Mouse (Mus musculus): ENCODE results near the gene 1700049E17Rik1. TPM values are rescaled to one million over a fixed set of nuclear protein-coding genes. Genes with fewer than 3 reads are reported as not detected.

1700049E17Rik1 gene
- total RNA-seq (2023), result not detected in 4 replicates

GRCm38 (mm10) chr14:41924649-41925048 is at the start of gene 1700049E17Rik1:
1700049E17Rik1 (plus strand) TSS chr14:41924949.

GRCm38 (mm10) chr14:41907190-41907589 is 17.6 kb upstream of the 1700049E17Rik1 start, which contains the start of gene Gm7980:
Gm7980 (minus strand) TSS chr14:41907290.

GRCm38 (mm10) chr14:41943695-41944094 is 18.9 kb downstream of the 1700049E17Rik1 start, which contains the start of gene 1700024B05Rik:
1700024B05Rik (plus strand) TSS chr14:41943995.

GRCm38 (mm10) chr14:41967827-41968226 is 43.1 kb downstream of the 1700049E17Rik1 start, which contains the start of gene Gm6401:
Gm6401 (minus strand) TSS chr14:41967927.

Other genes with a start within 250 kb of the 1700049E17Rik1 start
- not detected in 4 replicates for gene Gm8068, start 223.1 kb upstream of the 1700049E17Rik1 start, total RNA-seq (2023)
- not detected in 4 replicates for gene Gm7929, start 174.3 kb upstream of the 1700049E17Rik1 start, total RNA-seq (2023)
- gene Gm47189, start 152.5 kb upstream of the 1700049E17Rik1 start, total RNA-seq (2023), result not detected in 4 replicates
- gene Gm7980, start 17.7 kb upstream of the 1700049E17Rik1 start, total RNA-seq (2023), result not detected in 4 replicates
- not detected in 4 replicates for gene 1700024B05Rik, start 19.0 kb downstream of the 1700049E17Rik1 start, total RNA-seq (2023)
- gene Gm6401, start 43.0 kb downstream of the 1700049E17Rik1 start, total RNA-seq (2023), result not detected in 4 replicates
- not detected in 4 replicates for gene Gm3543, start 58.4 kb downstream of the 1700049E17Rik1 start, total RNA-seq (2023)
- not detected in 4 replicates for gene Gm7951, start 192.4 kb downstream of the 1700049E17Rik1 start, total RNA-seq (2023)
- not detected in 4 replicates for gene Gm17027, start 237.7 kb downstream of the 1700049E17Rik1 start, total RNA-seq (2023)

Data from B cell, adult 62 days (primary cell).